Mouse (Mus musculus): ENCODE data around the gene Lipc. TPM values are rescaled to one million over a fixed set of nuclear protein-coding genes. Genes with fewer than 3 reads are reported as not detected.

Lipc gene
- polyA plus RNA-seq, 1 experiment = 0.98 TPM

- Histone ChIP-seq H3K4me3 (ENCODE audit: control insufficient read depth, insufficient read depth, low read length) (no peak overlapping the region), H3K4me1 (replicated peaks; ENCODE audit: control insufficient read depth, insufficient read depth, low read length) (no peaks in the 10 kb centered on the region), H3K27me3 (ENCODE audit: control insufficient read depth, insufficient read depth, low read length) (no peaks in the 10 kb centered on the region), H3K27ac (ENCODE audit: control insufficient read depth, insufficient read depth, low read length) (no peak overlapping the region), H3K36me3 (ENCODE audit: control insufficient read depth, insufficient read depth, low read length) (no peaks in the 10 kb centered on the region)
- WGBS = 97% methylated on average over 1 of the region's 1 CpGs
- TF ChIP-seq POLR2A (IDR thresholded peaks at IDR 0.05; ENCODE audit: control insufficient read depth, extremely low read depth, insufficient read depth, low read length, poor library complexity) = no peak
- no peak for TF ChIP-seq CTCF (IDR thresholded peaks at IDR 0.05; ENCODE audit: borderline replicate concordance, control insufficient read depth, extremely low read depth, insufficient read depth, low read length, poor library complexity)
- no peak for DNase-seq
These were observed 29.7 kb upstream of the Lipc start for GRCm38 (mm10) chr9:70981721-70982120.

GRCm38 (mm10) chr9:70979641-70980040 lies 27.6 kb upstream of the Lipc start:
- H3K27me3 ChIP-seq (ENCODE audit: control insufficient read depth, insufficient read depth, low read length) = no peaks in the 10 kb centered on the region
- H3K4me3 ChIP-seq (ENCODE audit: control insufficient read depth, insufficient read depth, low read length) = no peak overlapping the region
- TF ChIP-seq POLR2A (IDR thresholded peaks at IDR 0.05; ENCODE audit: control insufficient read depth, extremely low read depth, insufficient read depth, low read length, poor library complexity) (no peak), CTCF (IDR thresholded peaks at IDR 0.05; ENCODE audit: borderline replicate concordance, control insufficient read depth, extremely low read depth, insufficient read depth, low read length, poor library complexity) (no peak)
- H3K4me1 ChIP-seq (replicated peaks; ENCODE audit: control insufficient read depth, insufficient read depth, low read length) = no peaks in the 10 kb centered on the region
- 94% methylated on average over 2 of the region's 2 CpGs for WGBS
- no peak overlapping the region for H3K27ac ChIP-seq (ENCODE audit: control insufficient read depth, insufficient read depth, low read length)
- DNase-seq = no peak
- no peaks in the 10 kb centered on the region for H3K36me3 ChIP-seq (ENCODE audit: control insufficient read depth, insufficient read depth, low read length)

GRCm38 (mm10) chr9:70979171-70979570 lies 27.1 kb upstream of the Lipc start:
- 80% methylated on average over 5 of the region's 5 CpGs for WGBS
- Histone ChIP-seq H3K4me3 (ENCODE audit: control insufficient read depth, insufficient read depth, low read length) (no peak overlapping the region), H3K4me1 (replicated peaks; ENCODE audit: control insufficient read depth, insufficient read depth, low read length) (no peaks in the 10 kb centered on the region), H3K36me3 (ENCODE audit: control insufficient read depth, insufficient read depth, low read length) (no peaks in the 10 kb centered on the region), H3K27ac (ENCODE audit: control insufficient read depth, insufficient read depth, low read length) (no peak overlapping the region), H3K27me3 (ENCODE audit: control insufficient read depth, insufficient read depth, low read length) (no peaks in the 10 kb centered on the region)
- DNase-seq = no peak
- TF ChIP-seq CTCF (IDR thresholded peaks at IDR 0.05; ENCODE audit: borderline replicate concordance, control insufficient read depth, extremely low read depth, insufficient read depth, low read length, poor library complexity) = no peak
- TF ChIP-seq POLR2A (IDR thresholded peaks at IDR 0.05; ENCODE audit: control insufficient read depth, extremely low read depth, insufficient read depth, low read length, poor library complexity) = no peak

- H3K4me1 ChIP-seq (replicated peaks; ENCODE audit: control insufficient read depth, insufficient read depth, low read length) = no peaks in the 10 kb centered on the region
- no peak overlapping the region for H3K4me3 ChIP-seq (ENCODE audit: control insufficient read depth, insufficient read depth, low read length)
- H3K36me3 ChIP-seq (ENCODE audit: control insufficient read depth, insufficient read depth, low read length) = no peaks in the 10 kb centered on the region
- TF ChIP-seq POLR2A (IDR thresholded peaks at IDR 0.05; ENCODE audit: control insufficient read depth, extremely low read depth, insufficient read depth, low read length, poor library complexity) (no peak), CTCF (IDR thresholded peaks at IDR 0.05; ENCODE audit: borderline replicate concordance, control insufficient read depth, extremely low read depth, insufficient read depth, low read length, poor library complexity) (no peak)
- 87% methylated on average over 1 of the region's 1 CpGs for WGBS
- DNase-seq = no peak
- H3K27me3 ChIP-seq (ENCODE audit: control insufficient read depth, insufficient read depth, low read length) = no peaks in the 10 kb centered on the region
- no peak overlapping the region for H3K27ac ChIP-seq (ENCODE audit: control insufficient read depth, insufficient read depth, low read length)
These were observed 25.4 kb upstream of the Lipc start for GRCm38 (mm10) chr9:70977392-70977791.

GRCm38 (mm10) chr9:70975921-70976320 lies 23.9 kb upstream of the Lipc start:
- DNase-seq = no peak
- H3K27me3 ChIP-seq (ENCODE audit: control insufficient read depth, insufficient read depth, low read length) = no peaks in the 10 kb centered on the region
- no peaks in the 10 kb centered on the region for H3K36me3 ChIP-seq (ENCODE audit: control insufficient read depth, insufficient read depth, low read length)
- H3K4me3 ChIP-seq (ENCODE audit: control insufficient read depth, insufficient read depth, low read length) = no peak overlapping the region
- H3K4me1 ChIP-seq (replicated peaks; ENCODE audit: control insufficient read depth, insufficient read depth, low read length) = no peaks in the 10 kb centered on the region
- TF ChIP-seq CTCF (IDR thresholded peaks at IDR 0.05; ENCODE audit: borderline replicate concordance, control insufficient read depth, extremely low read depth, insufficient read depth, low read length, poor library complexity) (no peak), POLR2A (IDR thresholded peaks at IDR 0.05; ENCODE audit: control insufficient read depth, extremely low read depth, insufficient read depth, low read length, poor library complexity) (no peak)
- H3K27ac ChIP-seq (ENCODE audit: control insufficient read depth, insufficient read depth, low read length) = no peak overlapping the region
- 94% methylated on average over 2 of the region's 2 CpGs for WGBS

GRCm38 (mm10) chr9:70973286-70973685 lies 21.3 kb upstream of the Lipc start:
- no peaks in the 10 kb centered on the region for H3K27me3 ChIP-seq (ENCODE audit: control insufficient read depth, insufficient read depth, low read length)
- H3K27ac ChIP-seq (ENCODE audit: control insufficient read depth, insufficient read depth, low read length) = no peak overlapping the region
- TF ChIP-seq POLR2A (IDR thresholded peaks at IDR 0.05; ENCODE audit: control insufficient read depth, extremely low read depth, insufficient read depth, low read length, poor library complexity) = no peak
- TF ChIP-seq CTCF (IDR thresholded peaks at IDR 0.05; ENCODE audit: borderline replicate concordance, control insufficient read depth, extremely low read depth, insufficient read depth, low read length, poor library complexity) = no peak
- no peaks in the 10 kb centered on the region for H3K4me1 ChIP-seq (replicated peaks; ENCODE audit: control insufficient read depth, insufficient read depth, low read length)
- no peak overlapping the region for H3K4me3 ChIP-seq (ENCODE audit: control insufficient read depth, insufficient read depth, low read length)
- DNase-seq = no peak
- H3K36me3 ChIP-seq (ENCODE audit: control insufficient read depth, insufficient read depth, low read length) = no peaks in the 10 kb centered on the region

GRCm38 (mm10) chr9:70969244-70969643 lies 17.2 kb upstream of the Lipc start:
- Histone ChIP-seq H3K27me3 (ENCODE audit: control insufficient read depth, insufficient read depth, low read length) (no peaks in the 10 kb centered on the region), H3K36me3 (ENCODE audit: control insufficient read depth, insufficient read depth, low read length) (no peaks in the 10 kb centered on the region), H3K4me3 (ENCODE audit: control insufficient read depth, insufficient read depth, low read length) (no peak overlapping the region), H3K4me1 (replicated peaks; ENCODE audit: control insufficient read depth, insufficient read depth, low read length) (no peaks in the 10 kb centered on the region), H3K27ac (ENCODE audit: control insufficient read depth, insufficient read depth, low read length) (no peak overlapping the region)
- TF ChIP-seq CTCF (IDR thresholded peaks at IDR 0.05; ENCODE audit: borderline replicate concordance, control insufficient read depth, extremely low read depth, insufficient read depth, low read length, poor library complexity) (no peak), POLR2A (IDR thresholded peaks at IDR 0.05; ENCODE audit: control insufficient read depth, extremely low read depth, insufficient read depth, low read length, poor library complexity) (no peak)
- WGBS = 92% methylated on average over 3 of the region's 3 CpGs
- DNase-seq = no peak

Data from thymus, adult 2 months (tissue).